Mouse (Mus musculus) large intestine, adult 2 months (tissue): ENCODE measurements at regions not wholly inside any gene's neighbourhood (a gene's known extent, or its start where the extent isn't known, plus 50 kb on each side); places are given as distances from the start of the nearest gene placed in this dataset.

ENCODE experiments used
- DNase-seq: peaks from one replicate; pipeline ENCODE4 v3.0.0-alpha.2; 2012; ENCODE audit warnings: low read depth, low spot score
- WGBS: fragments of 180-500 bp; shearing (Covaris S2); methylation state at CpG from one replicate; pipeline ENCODE4 v1.1.7; 2018; 5-methylcytosine and 5-hydroxymethylcytosine counted together

DNA sequence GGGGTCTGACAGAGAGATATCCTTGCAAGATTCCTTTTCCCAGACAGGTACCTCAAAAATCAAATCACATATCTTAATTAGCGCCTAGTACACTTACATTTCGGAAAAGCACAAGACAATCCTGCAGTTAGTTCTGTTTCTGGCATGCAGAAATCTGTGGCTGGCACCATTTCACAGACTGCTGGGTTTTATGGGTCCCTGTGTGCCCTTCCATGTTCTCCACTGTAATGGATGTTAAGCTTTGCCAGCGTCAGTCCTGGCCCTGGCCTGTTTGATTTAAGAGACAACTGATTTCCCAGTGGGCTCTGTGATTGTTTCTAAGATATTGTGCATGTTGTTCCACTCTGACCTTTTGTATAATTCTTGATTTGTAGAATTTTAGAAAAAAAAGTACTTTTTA lies 93.3 kb upstream of the Gm9972 start:
- DNase-seq, result no peak
- 74% methylated on average over 3 of the region's 3 CpGs for WGBS

DNA sequence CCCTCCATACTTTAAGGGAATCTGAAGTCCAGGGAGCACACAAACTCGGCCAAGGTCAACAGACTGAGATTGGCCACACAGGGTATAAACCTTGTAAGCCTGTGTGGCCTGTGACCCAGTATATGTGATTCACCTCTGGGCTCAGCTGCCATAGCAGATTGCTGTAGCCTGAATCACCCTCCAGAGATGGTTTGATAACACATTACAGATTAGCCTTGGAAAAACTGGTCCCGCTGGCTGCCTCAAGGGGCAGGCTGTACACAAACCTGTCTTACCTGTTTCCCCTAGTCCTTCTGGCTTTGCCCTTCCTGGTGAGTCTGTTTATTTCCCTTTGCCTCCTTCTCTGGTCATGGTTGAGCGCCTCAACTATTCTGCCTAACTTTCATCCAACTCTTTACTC lies 91.0 kb upstream of the Gm9972 start:
- peak; percentile 48 for DNase-seq
- WGBS, result 23% methylated on average over 3 of the region's 3 CpGs

- no peak for DNase-seq
- 82% methylated on average over 1 of the region's 1 CpGs for WGBS
Observed at GRCm38 (mm10) chr11:42949823-42950222, 85.7 kb upstream of the Gm9972 start.

GRCm38 (mm10) chr11:42954169-42954568 lies 81.4 kb upstream of the Gm9972 start:
- DNase-seq, result no peak
- 69% methylated on average over 5 of the region's 5 CpGs for WGBS

GRCm38 (mm10) chr11:42965732-42966131 lies 69.8 kb upstream of the Gm9972 start:
- WGBS, result 40% methylated on average over 1 of the region's 1 CpGs
- DNase-seq, result no peak

DNA sequence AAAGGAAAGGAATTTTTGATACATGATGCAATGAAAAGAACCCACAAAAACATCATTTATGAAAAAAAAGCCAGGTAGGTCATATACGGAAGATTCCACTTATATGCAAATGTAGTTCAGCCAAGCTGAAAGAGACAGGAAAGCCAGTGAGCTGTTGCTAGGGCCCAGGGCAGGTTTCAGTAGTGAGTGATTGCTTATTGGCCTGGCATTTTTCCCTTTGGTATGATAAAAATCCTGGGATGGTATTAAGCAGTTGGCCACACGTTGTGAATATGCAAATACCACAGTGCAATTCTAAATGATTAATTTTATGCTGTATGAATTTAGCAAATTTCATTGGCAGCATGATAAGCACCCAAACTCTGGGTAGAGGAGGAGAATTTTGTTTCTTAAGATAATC lies 57.3 kb upstream of the Gm9972 start:
- 63% methylated on average over 2 of the region's 2 CpGs for WGBS

More for the DNA sequence above, 57.3 kb upstream of the Gm9972 start:
- DNase-seq, result no peak
